Mouse (Mus musculus): Measurements from ENCODE around the gene Ass1. TPM values are rescaled to one million over a fixed set of nuclear protein-coding genes. Genes with fewer than 3 reads are reported as not detected.

The Ass1 gene
- 21.9 and 29.2 TPM in 2 replicates for polyA plus RNA-seq (2012; rRNA removed)

DNA sequence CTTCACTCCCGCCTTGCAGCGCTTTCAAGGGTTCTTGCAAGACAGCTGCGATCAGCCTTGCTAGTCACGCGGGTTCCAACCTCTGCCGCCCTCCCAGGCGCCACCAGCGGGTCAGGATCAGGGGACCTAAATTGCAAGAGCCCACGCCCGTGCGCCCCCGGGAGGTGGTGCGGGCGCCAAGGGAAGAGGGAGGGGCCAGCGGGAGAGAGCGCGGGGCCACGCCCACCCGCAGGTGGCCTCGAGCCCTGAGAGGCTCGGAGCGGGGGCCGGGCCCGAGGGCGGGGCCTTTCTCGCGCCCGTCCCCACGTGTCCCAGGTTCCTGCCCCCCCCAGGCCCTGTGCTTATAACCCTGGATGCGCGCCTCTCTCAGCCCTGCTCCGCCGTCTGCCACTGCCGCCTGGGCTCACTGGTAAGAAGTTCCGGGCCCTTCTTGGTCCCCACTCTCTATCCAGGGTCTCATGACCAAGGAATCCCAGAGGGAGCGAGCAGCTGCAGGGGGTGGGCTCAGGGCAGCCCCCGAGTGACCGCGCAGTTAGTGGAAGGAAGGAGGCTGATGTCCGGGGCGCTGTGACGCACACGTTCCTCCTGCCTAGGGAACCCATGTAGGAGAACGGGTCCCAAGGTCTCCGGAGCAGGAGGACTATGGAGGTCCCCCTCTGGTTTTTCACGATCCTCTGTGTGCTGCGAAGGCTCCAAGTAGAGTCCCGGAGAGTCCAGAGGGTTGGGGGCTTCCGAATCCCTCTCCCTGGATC lies at the start of gene Ass1:
TSS of gene Ass1 (plus strand) at position 277 of the 752 bp plus-strand sequence.
- no peak for DNase-seq (ENCODE audit: low read depth)

DNA sequence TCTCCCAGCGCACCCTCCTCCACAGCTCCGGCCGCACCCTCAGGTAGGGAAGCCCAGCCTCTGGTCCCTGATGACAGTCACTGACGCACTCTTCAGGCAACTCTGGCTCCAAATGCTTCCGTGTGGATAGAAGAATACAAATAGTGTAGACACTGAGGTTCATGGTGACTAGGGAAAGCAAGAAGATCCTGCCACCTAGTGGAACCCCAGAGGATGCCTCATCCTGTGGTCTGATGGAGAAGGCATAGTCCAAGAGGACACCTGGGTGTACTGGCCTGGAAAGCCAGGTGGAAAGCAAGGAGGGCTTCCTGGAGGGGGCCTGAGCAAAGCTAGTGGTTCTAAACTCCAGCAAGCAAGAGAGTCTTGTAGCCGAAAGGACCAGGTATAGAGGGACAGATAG lies 49.1 kb upstream of the Ass1 start:
- DNase-seq (ENCODE audit: low read depth), result no peak

DNA sequence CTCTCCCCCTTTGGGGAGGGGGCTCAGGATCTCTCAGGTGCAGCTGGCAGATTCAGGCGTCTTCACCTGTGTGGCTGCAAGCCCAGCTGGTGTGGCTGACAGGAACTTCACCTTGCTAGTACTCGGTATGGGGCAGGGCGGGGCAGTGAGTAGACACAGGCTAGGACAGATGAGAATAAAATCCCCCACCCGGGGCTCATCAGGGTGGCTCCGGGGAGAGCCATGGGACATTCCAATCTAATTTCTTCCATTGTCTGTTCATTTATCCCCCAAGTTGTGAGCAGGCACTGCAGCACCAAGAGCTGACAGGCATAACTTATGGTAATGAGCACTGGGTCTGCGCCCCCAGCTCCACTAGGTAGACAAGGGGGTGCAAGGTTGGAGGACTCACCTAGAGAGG lies 47.4 kb upstream of the Ass1 start:
- DNase-seq (ENCODE audit: low read depth), result no peak

DNA sequence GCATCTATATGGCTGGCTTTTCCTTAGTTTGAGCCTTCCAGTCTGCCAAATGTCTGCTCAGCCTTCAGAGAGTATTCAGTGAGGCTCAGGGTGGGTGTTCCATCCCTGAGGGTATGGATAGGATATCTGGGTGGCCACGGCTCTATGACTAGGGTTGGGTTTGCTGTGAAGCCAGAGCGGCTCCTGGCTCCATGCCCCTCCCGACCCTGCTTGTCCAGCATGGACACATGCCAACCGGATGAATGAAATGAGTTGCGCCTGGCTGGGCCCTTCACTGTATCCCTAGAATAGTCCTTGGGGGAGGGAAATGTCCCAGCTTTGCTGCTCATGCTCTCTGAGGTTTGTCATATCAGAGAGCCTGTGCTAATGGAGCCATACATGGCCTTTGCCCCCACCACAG lies 38.5 kb upstream of the Ass1 start:
- DNase-seq (ENCODE audit: low read depth), result no peak

DNA sequence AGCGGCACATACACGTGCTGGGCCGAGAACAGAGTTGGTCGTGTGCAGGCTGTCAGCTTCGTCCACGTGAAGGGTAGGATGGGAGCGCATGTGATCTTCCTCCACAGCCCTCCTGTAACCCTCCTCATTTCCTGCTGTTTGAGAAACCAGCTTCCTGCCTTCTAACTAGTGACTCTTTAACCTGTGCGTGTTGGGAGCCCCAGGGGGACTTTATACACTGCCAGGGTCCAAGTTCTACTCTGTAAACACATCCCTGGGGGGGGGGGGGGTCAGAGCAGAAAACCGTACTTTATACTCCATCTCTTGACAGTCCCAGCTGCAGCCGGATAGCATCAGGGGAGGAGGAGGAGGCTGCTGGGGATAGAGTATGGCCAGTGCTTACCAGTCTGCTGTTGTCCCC lies 35.3 kb upstream of the Ass1 start:
- DNase-seq (ENCODE audit: low read depth), result no peak

DNA sequence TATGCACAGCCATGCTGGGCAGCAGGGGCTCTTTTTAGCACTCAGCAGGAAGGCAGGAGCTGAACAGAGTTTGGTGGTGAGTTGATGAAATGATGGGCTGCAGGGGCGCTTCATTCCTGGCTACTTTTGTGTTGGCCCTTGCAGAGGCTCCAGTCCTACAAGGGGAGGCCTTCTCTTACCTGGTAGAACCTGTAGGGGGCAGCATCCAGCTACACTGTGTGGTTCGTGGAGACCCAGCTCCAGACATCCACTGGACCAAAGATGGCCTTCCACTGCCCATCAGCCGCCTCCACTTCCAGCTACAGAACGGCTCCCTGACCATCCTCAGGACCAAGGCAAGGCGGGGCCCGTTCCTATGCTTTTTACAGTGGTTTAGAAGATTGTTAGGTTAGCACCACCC lies 34.4 kb upstream of the Ass1 start:
- no peak for DNase-seq (ENCODE audit: low read depth)

DNA sequence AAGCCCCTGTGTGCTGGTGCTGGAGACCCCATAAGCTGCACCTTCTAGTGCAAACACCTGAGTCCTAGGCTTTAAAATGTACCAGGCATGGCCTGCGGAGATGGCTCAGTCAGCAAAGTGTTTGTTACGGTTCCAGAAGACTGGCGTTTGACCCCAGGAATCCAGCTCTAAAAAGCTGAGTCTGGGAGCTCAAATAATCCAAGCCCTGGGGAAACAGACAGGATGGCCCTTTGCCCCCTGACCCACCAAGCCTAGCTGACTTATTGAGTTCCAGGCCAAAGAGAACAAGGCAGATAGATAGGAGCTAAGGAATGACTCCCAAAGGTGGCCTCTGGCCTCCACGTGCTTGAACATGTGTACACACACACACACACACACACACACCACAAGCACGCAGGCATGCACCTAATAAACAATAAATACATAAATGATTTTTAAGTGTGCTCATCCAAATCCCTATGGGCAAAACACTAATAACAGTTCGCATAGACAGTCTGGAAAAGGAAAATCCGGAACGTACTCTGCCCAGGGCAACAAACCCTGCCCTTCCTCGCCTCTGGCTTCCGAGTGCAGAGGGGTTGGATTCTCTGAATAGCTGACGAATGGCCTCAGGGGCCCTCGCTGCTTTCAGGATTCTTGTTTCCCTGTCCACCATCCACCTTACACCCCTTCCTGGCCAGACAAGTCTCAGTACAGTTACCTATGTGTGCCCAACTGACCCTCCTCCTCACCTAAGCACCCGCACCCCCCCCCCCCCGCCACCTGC lies 32.3 kb upstream of the Ass1 start:
- DNase-seq (ENCODE audit: low read depth), result no peak

DNA sequence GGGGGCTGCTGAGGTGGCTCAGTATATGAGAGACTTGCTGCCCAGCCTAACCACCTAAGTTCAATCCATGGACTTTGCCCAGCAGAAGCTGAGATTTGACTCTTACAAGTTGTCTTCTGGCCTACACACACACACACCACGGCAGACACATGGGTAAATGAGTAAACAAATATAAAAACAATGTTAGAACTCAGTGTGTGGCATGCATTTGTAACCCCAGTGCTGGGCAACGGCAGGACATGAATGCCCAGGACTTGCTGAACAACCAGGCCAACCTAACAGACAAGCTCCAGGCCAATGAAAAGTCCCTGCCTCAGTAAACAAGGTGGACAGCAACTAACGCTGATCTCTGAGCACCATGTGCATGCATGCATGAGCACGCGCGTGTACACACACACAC lies 30.4 kb upstream of the Ass1 start:
- no peak for DNase-seq (ENCODE audit: low read depth)

DNA sequence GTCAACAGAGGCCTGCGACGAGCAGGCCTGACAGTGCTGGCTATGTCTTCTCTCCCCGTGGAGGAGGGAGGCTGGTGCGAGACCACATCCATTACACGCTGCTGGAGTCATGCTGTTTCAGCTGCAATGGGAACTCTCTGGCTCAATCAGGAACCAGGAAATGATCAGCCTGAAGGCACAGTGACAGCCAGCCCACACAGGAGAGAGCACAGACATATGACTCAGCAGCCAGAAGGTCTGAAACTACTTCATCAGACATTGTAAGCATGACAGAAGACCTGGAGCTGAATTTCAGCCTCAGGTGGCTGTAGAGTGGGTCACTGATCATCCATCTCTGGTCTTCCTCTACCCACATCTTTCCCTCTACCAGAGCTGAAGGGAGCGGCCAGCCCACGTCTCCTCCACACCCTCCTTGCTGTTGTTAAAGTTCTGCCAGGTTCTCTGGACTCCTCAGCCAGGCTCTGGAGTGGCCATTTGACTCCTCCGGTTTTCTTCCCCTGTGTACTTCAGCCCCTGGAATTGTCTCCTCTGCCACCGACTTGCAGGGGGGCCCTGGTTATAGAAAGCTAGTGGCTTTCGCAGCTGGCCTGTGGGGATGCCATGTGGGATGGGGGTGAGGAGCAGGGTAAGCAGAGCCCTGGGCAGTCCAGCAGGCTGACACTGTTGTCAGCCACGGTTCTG lies 27.4 kb upstream of the Ass1 start:
- DNase-seq (ENCODE audit: low read depth), result no peak

DNA sequence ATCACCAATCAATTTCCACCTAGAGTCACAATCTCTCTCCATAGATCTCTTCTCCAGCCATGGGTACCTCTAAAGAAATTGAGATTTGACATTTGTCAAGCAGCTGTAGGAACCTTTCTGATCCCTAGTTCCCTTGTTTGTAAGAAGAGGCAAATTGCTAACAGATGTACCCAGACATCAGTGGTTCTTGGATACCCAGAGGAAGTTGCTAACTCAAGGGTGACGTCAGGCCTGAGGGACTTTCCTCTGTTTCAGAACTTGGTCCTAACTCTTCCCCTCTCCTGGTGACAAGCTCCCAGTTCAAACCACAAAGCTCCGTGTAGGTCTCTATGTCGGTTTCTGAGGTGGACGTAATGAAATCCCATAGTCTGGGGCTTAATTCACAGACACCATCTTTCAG lies 24.0 kb upstream of the Ass1 start:
- no peak for DNase-seq (ENCODE audit: low read depth)

DNA sequence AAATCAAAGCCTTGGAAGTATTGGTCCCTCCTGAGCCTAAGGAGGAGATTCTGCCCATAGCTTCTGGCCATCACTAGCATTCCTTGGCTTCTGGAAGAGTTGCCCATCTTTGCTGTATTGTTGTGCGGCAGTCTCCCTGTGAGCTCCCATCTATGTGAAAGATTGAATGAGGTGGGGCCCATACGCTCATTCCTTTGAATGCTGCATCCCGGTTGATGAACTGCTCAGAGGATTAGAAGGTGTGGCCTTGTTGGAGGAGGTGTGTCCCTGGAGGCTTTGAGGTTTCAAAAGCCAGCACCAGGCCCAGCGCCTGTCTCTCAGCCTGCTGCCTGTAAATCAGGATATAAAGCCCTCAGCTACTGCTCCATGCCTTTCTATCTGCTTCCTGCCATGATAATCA lies 23.6 kb upstream of the Ass1 start:
- no peak for DNase-seq (ENCODE audit: low read depth)

DNA sequence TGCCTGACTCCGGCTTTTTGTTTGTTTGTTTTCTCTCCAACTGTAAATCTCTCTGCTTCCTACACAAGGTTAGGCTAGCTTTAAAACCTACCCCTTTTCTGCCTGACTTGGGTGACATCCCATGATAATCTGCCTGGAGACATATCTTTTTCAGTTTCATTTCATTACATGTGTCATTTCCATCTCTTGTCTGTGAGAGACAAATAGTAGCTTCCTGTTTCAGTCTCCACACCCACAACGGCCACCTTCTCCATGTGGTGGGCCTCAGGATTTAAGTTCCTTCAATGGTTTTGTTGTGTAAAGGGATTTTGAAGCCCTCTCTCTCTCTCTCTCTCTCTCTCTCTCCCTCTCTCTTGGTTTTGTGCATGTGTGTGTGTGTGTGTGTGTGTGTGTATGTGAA lies 22.5 kb upstream of the Ass1 start:
- no peak for DNase-seq (ENCODE audit: low read depth)

DNA sequence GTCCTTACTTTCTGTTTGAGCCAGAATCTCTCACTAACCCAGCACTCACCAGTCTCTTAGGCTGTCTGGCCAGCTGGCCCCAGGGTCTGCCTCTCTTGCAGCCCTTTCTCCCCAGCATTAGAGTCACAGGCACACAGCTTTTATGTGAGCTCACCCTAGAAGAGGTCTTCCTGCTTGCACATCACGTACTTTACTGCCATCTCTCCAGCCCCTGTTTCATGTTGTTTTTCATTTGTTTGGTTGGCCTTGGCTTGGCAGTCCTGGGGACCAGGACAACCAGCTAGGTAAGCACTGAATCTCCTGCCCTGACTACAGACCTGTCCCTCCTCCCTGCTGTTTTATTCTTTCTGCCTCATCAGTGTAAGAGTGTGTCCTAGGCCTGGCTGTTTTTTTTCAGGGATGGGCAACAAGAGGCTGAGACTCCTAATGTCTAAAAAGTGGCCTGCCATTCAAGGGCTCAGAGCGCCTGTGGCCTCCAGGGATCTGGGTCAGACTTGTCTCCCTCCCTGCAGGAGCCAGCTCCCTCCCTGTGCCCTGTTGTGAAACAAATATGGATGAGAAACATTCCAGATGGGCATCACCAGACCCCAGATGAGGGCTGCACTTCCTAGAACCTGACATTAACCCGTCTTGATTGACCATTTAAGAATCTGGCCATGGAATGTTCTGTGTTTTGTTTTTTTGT lies 21.1 kb upstream of the Ass1 start:
- no peak for DNase-seq (ENCODE audit: low read depth)

DNA sequence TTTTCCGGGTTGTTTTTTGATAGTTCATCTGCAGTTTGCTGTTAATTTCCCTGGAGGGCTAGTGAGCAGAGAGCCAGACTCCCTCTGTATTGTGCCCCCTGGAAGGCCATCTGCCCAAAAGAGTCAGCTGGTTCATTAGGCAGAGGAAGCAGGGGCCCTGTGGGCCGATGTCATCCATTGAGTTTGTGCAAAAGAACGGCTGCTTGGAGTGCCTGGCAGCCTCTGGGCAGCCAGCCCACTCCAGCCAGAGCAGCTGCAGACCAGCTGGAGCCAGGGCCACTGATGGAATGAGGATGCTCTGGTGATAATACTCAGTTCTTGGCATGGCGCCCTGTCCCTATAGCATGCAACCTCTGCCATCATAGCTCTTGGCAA lies 20.6 kb upstream of the Ass1 start:
- no peak for DNase-seq (ENCODE audit: low read depth)

DNA sequence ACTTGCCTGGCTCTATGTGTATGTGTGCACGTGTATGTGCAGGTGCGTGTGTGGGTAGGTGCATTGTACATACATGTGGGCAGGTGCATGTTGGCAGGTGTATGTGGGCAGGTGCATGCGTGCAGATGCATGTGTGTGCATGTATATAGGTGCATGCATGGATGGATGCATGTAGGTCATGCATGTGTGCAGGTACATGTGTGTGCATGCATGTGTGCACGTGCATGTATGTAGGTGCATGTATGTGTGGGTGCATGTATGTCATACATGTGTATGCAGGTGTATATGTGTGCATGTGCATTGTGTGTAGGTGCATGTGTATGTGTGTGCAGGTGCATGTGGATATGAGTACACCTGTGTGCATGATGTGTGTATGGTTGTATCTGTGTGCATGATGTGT lies 20.1 kb upstream of the Ass1 start:
- DNase-seq (ENCODE audit: low read depth), result no peak

DNA sequence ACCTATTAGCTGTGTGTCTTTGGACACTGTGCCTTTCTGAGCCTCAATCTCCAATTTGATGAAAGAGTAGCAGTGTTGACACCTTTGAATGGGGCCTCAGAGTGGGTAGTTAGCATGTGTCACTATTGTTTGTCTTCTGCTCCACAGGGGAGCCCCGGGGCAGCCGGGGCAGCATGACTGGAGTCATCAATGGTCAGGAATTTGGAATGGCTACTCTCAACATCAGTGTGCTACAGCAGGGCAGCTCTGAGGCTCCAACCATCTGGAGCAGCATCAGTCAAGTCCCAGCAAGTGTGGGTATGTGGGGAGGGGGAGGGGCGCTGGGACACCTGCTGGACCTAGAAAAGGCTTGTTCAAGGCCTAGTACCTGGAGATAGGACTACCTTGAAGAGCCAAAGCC lies 19.3 kb upstream of the Ass1 start:
- DNase-seq (ENCODE audit: low read depth), result no peak

DNA sequence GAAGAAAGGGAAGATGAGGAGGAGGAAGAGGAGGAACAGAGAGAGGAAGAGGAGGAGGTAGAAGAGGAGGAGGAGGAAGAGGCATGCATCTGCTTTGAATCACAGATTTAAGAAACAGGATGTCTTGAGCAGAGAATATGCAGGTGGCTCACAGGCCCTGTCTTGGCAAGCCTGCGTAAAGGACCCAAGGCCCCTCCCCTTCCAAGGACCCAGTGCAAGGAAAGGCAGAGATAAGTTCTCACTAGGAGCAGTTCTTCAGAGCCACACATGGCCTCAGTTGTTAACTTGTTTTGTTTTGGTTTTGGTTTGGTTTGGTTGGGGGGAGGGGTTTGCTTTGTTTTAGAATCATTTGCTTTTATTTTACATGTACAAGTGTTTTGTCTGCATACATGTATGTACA lies 18.5 kb upstream of the Ass1 start:
- no peak for DNase-seq (ENCODE audit: low read depth)

DNA sequence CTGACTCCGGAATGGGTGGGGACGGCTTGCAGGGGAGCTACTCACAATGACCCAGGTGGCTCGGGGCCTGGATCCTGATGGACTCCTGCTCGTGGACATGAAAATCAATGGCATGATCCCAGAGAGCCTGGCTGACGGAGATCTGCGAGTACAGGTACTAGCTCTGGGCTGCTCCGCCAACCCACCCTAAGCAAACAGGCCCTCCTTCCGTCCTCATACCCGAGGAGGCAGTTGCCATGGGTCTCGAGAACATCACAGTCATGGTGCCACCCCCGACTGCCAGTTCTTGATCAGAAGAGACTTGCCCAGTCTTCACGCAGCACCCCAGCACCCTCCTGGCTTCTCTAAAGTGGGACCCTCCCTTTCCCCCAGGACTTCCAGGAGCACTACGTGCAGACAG lies 17.0 kb upstream of the Ass1 start:
- DNase-seq (ENCODE audit: low read depth), result no peak

DNA sequence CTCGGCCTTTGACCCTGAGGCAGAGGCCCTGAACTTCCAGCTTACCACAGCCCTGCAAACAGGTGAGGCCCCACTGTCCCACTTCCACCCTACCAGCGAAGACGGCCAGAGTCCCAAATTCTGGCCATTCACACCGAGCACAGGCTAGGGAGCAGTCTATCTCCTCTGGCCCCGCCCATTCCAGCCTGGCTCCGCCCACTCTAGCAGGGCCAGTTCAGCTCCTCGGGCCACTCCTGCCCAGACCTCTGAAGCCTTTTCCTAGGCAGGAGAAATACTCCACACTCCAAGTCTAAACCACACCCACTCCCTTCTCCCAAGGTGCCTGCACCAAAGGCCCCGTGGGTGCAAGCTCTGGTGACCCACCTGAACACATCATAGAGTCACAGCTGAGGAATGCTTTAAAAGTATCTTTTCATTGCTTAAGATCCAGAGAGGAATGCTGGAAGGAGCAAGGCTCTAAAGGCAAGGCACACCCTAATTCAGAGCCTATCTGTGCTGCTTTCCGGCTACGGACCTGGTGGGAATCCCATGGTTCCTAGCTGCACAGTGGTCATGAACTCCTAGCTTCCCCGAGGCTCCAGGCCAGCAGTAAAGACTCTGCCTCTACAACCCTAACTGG lies 16.3 kb upstream of the Ass1 start:
- no peak for DNase-seq (ENCODE audit: low read depth)

DNA sequence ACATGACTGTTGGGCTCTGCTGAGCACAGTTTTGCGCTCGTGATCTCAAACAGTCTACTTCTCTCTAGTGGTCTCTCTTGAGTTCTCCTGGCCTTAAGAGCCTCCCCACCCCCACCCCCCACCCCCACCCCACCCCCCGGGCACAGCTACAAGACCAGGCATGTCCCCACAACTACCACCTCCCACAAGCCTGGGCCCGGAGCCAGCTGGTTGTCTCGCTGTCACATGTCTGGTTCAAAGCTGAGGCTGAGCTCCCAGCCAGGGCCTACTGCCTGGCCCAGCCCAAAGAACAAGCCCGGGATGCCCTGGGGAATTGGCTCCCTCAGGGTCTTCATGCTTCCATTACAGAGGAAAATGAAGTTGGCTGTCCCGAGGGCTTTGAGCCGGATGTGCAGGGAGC lies 15.7 kb upstream of the Ass1 start:
- no peak for DNase-seq (ENCODE audit: low read depth)

DNA sequence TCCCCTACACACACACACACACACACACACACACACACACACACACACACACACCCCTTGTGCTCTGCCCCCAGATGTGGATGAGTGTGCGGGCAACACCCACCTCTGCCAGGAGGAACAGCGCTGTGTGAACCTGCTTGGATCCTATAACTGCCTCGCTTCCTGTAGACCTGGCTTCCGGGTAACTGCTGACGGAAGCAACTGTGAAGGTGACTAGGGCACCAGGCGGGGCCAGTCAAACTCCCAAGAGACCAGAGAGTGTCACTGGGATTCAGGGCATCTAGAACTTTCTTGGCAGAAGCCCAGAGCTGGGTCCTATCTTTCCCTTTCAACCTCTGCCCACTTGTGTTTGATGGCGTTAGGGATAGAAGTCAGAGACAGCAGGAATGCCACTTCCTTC lies 14.6 kb upstream of the Ass1 start:
- no peak for DNase-seq (ENCODE audit: low read depth)

DNA sequence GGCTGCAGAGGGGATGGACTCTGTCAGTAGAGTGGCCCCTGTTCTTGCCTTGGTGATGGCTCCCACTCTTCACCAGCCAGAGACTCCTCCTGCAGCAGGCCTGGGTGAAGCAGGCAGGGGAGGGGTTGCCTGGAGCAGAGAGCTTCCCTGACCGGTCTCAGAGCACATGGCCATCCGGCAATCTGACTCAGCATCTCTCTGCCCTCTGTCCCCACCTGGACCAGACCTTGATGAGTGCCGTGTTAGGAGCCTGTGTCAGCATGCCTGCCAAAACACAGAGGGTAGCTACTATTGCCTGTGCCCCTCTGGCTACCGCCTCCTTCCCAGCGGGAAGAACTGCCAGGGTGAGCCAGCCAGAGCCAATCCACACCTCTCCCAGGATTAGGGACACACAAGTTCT lies 11.5 kb upstream of the Ass1 start:
- DNase-seq (ENCODE audit: low read depth), result peak; percentile 81

All from gonadal fat pad, adult 2 months (tissue).